Comparison of ENCODE assay signal across 24 mouse cellular contexts in the genomic region with DNA sequence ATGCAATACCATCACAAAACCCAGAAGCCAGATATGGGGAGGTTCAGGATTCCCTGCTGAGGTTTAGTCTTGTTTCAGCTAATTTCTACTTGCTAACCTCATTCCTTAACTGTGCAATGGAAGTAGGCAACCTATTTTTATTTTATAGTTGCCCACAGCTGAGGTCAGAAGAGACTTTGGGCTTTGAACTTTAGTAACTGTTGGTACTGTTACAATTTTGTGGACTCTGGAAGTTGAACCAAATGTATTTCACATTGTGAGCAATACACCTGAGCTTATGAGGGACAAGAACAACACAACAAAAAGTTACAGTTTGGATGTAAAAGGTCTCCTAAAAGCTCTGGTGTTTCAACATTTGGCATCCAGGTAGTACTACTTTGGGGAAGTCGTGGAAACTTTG. TPM values are rescaled to one million over a fixed set of nuclear protein-coding genes. Genes with fewer than 3 reads are reported as not detected.
A peak's percentile ranks its signal among the peaks of the same experiment; 100 is the strongest.
DNase-seq lines count a peak whose midpoint lies in the region; ATAC-seq and TF ChIP-seq lines count a peak whose summit lies in the region.
"Had no signal": no experiment of that assay in that cellular context is flagged by ENCODE, and none has a peak within 500 bp of the region (broad histone marks: within the 10 kb centered on the region; RNA-seq: fewer than 3 reads in every experiment).

No protein-coding gene starts in this region.

- H3K27ac ChIP-seq in gastrocnemius, adult 2 months: peak overlapping the region; percentile 41; the same call in 1 of the 2 replicates
- H3K27ac ChIP-seq in bone marrow, adult 2 months (ENCODE audit: control insufficient read depth, insufficient read depth, low read depth, low read length, poor library complexity): peak overlapping the region; percentile 41; the same call in 1 of the 2 replicates
- H3K27ac ChIP-seq: embryonic facial prominence, embryonic 13.5 days; forebrain, embryonic 10.5 days; forebrain, embryonic 13.5 days; heart, embryonic 15.5 days; hindbrain, embryonic 14.5 days; hindbrain, postnatal 0 days had no signal

- ATAC-seq in cerebellum, adult (ENCODE audit: insufficient number of reproducible peaks, low FRiP score, low TSS enrichment): peak; percentile 36; the same call in 1 of the 2 replicates
- ATAC-seq: activated CD4-positive, CD25-positive, alpha-beta regulatory T cell, adult 4 months; forebrain, embryonic 13.5 days; forebrain, embryonic 16.5 days; hindbrain, postnatal 0 days; inflammation-experienced regulatory T-cells, adult 6 months had no signal

- no peak for TF ChIP-seq POLR2A in bone marrow, adult 2 months (IDR thresholded peaks at IDR 0.05; ENCODE audit: borderline replicate concordance, control insufficient read depth, low read depth, low read length)

- no peak overlapping the region for H3K4me3 ChIP-seq in gastrocnemius, adult 2 months
- H3K4me3 ChIP-seq in bone marrow, adult 2 months (replicated peaks; ENCODE audit: control insufficient read depth, low read depth, low read length): no peak overlapping the region
- H3K4me3 ChIP-seq: embryonic facial prominence, embryonic 13.5 days; forebrain, embryonic 10.5 days; forebrain, embryonic 13.5 days; heart, embryonic 12.5 days; heart, embryonic 15.5 days had no signal

- WGBS in bone marrow, adult 2 months: 30% methylated on average over 1 of the region's 1 CpGs

- H3K4me1 ChIP-seq in bone marrow, adult 2 months (ENCODE audit: control insufficient read depth, insufficient read depth, low read length): no peaks in the 10 kb centered on the region; the same call in 1 of the 2 replicates

- no peak for TF ChIP-seq CTCF in gastrocnemius, adult 2 months (IDR thresholded peaks at IDR 0.05)
- TF ChIP-seq CTCF in bone marrow, adult 2 months (IDR thresholded peaks at IDR 0.05; ENCODE audit: control insufficient read depth, insufficient read depth, low read length): no peak

- no peak for DNase-seq in cerebellum, postnatal 4 days (ENCODE audit: low spot score in 2 of 2)
- DNase-seq in gastrocnemius, adult 2 months: no peak
- no peak for DNase-seq in gastrocnemius, postnatal 14 days
- peak; percentile 58 for DNase-seq in kidney, adult 9 months
- no peak for DNase-seq in kidney, postnatal 10 days
- no peak for DNase-seq in thymus, postnatal 10 days (ENCODE audit: low spot score in 2 of 2)
- DNase-seq: adrenal gland, adult 8-10 months; adrenal gland, postnatal 25 days; gastrocnemius, postnatal 25 days; heart, adult 18-20 months; heart, postnatal 10 days; heart, postnatal 4 days had no signal

- intact Hi-C loops in gastrocnemius, adult 2 months (cut with DNase I): no loop called here
- intact Hi-C loops in gastrocnemius, postnatal 14 days (cut with DNase I; ENCODE audit: low total_unique reads): no loop called here

RNA-seq across cellular contexts. Expression of a gene that starts 6.9 kb away (rescaled TPM):
- 10 to 100 TPM; 16.8 to 21.3 TPM for total RNA-seq in gastrocnemius, adult 2 months (2021)
- total RNA-seq in gastrocnemius, postnatal 14 days (2021): 10 to 100 TPM; 16.4 to 16.7 TPM
- polyA plus RNA-seq in bone marrow, adult 2 months (2011; ENCODE audit: insufficient read depth, insufficient read length, low replicate concordance, missing spikeins): 6.0 and 15.1 TPM in 2 replicates

RNA-seq across cellular contexts. Expression of a gene that starts 35.6 kb away (rescaled TPM):
- 1 to 10 TPM; 3.3 to 4.2 TPM for total RNA-seq in gastrocnemius, adult 2 months (2021)
- total RNA-seq in gastrocnemius, postnatal 14 days (2021): 1 to 10 TPM; 3.3 to 3.7 TPM
- 7.0 and 15.2 TPM in 2 replicates for polyA plus RNA-seq in bone marrow, adult 2 months (2011; ENCODE audit: insufficient read depth, insufficient read length, low replicate concordance, missing spikeins)
